Mouse (Mus musculus) adrenal gland, postnatal 25 days (tissue): Measurements from ENCODE around the gene Olfr30. TPM values are rescaled to one million over a fixed set of nuclear protein-coding genes. Genes with fewer than 3 reads are reported as not detected.
"Not testable (repeated sequence)": the region's sequence is repeated elsewhere in the genome, so short reads cannot be mapped to it uniquely, and the experiment has no call there.

Experiments used
- DNase-seq: peaks from one replicate; pipeline ENCODE4 v3.0.0; 2021; ENCODE audit warnings: mixed read lengths
- long read RNA-seq: library from polyadenylated mRNA; stranded (forward); transcript quantifications from one replicate; pipeline ENCODE4 v2.0.0, GENCODE M21; 2021
- total RNA-seq: library from RNA; stranded (reverse); gene quantifications from 2 replicates; pipeline ENCODE4 v1.2.3, GENCODE M21; 2021

Olfr30 gene
- total RNA-seq = not detected in 2 replicates
- long read RNA-seq = 0 reads

- DNase-seq = no peak
Observed at GRCm38 (mm10) chr11:58462170-58462569, at the start of gene Olfr30. Gene Olfr30, minus strand, starts transcription at chr11:58462270.

GRCm38 (mm10) chr11:58509058-58509457 is 47.0 kb upstream of the Olfr30 start:
- not testable (repeated sequence) for DNase-seq

GRCm38 (mm10) chr11:58502472-58502871 is 40.4 kb upstream of the Olfr30 start, which contains the start of gene Olfr331:
Gene Olfr331, minus strand, starts transcription at chr11:58502572.
- DNase-seq = not testable (repeated sequence)

- DNase-seq = no peak
Observed at GRCm38 (mm10) chr11:58499290-58499689, 37.2 kb upstream of the Olfr30 start.

- DNase-seq = no peak
Observed at GRCm38 (mm10) chr11:58498761-58499160, 36.7 kb upstream of the Olfr30 start.

- no peak for DNase-seq
Observed at GRCm38 (mm10) chr11:58492455-58492854, 30.4 kb upstream of the Olfr30 start, which contains the start of gene Olfr332. Gene Olfr332, minus strand, starts transcription at chr11:58492555.

- no peak for DNase-seq
Observed at GRCm38 (mm10) chr11:58453592-58453991, 8.5 kb downstream of the Olfr30 start.

- no peak for DNase-seq
Observed at GRCm38 (mm10) chr11:58452759-58453158, 9.3 kb downstream of the Olfr30 start, which contains the start of gene Lypd9. Gene Lypd9, minus strand, starts transcription at chr11:58452923.

- DNase-seq = no peak
Observed at GRCm38 (mm10) chr11:58437866-58438265, 24.2 kb downstream of the Olfr30 start.

- no peak for DNase-seq
Observed at GRCm38 (mm10) chr11:58432259-58432658, 29.8 kb downstream of the Olfr30 start, which contains the start of gene Gm12253. Gene Gm12253, plus strand, starts transcription at chr11:58432559.

GRCm38 (mm10) chr11:58420815-58421214 is 41.3 kb downstream of the Olfr30 start, which contains the start of gene 1810065E05Rik:
Gene 1810065E05Rik, plus strand, starts transcription at chr11:58421111.
- no peak for DNase-seq

- no peak for DNase-seq
Observed at GRCm38 (mm10) chr11:58418336-58418735, 43.7 kb downstream of the Olfr30 start.

- no peak for DNase-seq
Observed at GRCm38 (mm10) chr11:58408066-58408465, 54.0 kb downstream of the Olfr30 start.

Other genes with a start within 250 kb of the Olfr30 start
- gene 4930438A08Rik, start 187.5 kb downstream of the Olfr30 start, total RNA-seq = not detected in 2 replicates
- gene Zfp692, start 155.2 kb downstream of the Olfr30 start, total RNA-seq = 14.4 and 17.3 TPM in 2 replicates
- 53.1 and 53.4 TPM in 2 replicates for gene Zfp672, start 131.9 kb downstream of the Olfr30 start, total RNA-seq
- 41.7 and 64.5 TPM in 2 replicates for gene Sh3bp5l, start 131.5 kb downstream of the Olfr30 start, total RNA-seq
- gene Lypd8, start 83.2 kb downstream of the Olfr30 start, total RNA-seq = not detected in 2 replicates
- not detected in 2 replicates for gene 1810065E05Rik, start 41.2 kb downstream of the Olfr30 start, total RNA-seq
- gene Gm12253, start 29.7 kb downstream of the Olfr30 start, total RNA-seq = not detected in 2 replicates
- not detected in 2 replicates for gene Lypd9, start 9.3 kb downstream of the Olfr30 start, total RNA-seq
- gene Olfr332, start 30.3 kb upstream of the Olfr30 start, total RNA-seq = not detected in 2 replicates
- not detected in 2 replicates for gene Olfr331, start 40.3 kb upstream of the Olfr30 start, total RNA-seq
- 1.5 TPM in 1 of 2 replicates, not detected in the other for gene Olfr330, start 72.6 kb upstream of the Olfr30 start, total RNA-seq
- gene Olfr329-ps, start 84.2 kb upstream of the Olfr30 start, total RNA-seq = 1.2 TPM in 1 of 2 replicates, not detected in the other
- gene Olfr328, start 93.4 kb upstream of the Olfr30 start, total RNA-seq = 0.36 TPM in 1 of 2 replicates, not detected in the other
- gene Olfr224, start 108.3 kb upstream of the Olfr30 start, total RNA-seq = not detected in 2 replicates
- not detected in 2 replicates for gene Olfr325, start 115.5 kb upstream of the Olfr30 start, total RNA-seq
- not detected in 2 replicates for gene Olfr324, start 132.8 kb upstream of the Olfr30 start, total RNA-seq
- gene 2210407C18Rik, start 153.8 kb upstream of the Olfr30 start, total RNA-seq = not detected in 2 replicates
- gene Olfr323, start 168.2 kb upstream of the Olfr30 start, total RNA-seq = not detected in 2 replicates
- gene Trim58, start 178.2 kb upstream of the Olfr30 start, total RNA-seq = not detected in 2 replicates
- gene Olfr322, start 196.5 kb upstream of the Olfr30 start, total RNA-seq = not detected in 2 replicates
- not detected in 2 replicates for gene Olfr320, start 218.8 kb upstream of the Olfr30 start, total RNA-seq
- not detected in 2 replicates for gene Olfr319, start 236.9 kb upstream of the Olfr30 start, total RNA-seq